Mouse (Mus musculus): ENCODE results near the gene Ttyh1. TPM values are rescaled to one million over a fixed set of nuclear protein-coding genes. Genes with fewer than 3 reads are reported as not detected.

The Ttyh1 gene
- under 1 TPM in 1 of 2 experiments, not detected in 1; 0.29 TPM for total RNA-seq (2023)

GRCm38 (mm10) chr7:4119344-4119902, at the start of gene Ttyh1:
Gene Ttyh1 (plus strand): TSS chr7:4119408.

GRCm38 (mm10) chr7:4136771-4137531, 17.7 kb downstream of the Ttyh1 start, which contains the start of gene Leng8:
Gene Leng8 (plus strand): TSS chr7:4137039.

DNA sequence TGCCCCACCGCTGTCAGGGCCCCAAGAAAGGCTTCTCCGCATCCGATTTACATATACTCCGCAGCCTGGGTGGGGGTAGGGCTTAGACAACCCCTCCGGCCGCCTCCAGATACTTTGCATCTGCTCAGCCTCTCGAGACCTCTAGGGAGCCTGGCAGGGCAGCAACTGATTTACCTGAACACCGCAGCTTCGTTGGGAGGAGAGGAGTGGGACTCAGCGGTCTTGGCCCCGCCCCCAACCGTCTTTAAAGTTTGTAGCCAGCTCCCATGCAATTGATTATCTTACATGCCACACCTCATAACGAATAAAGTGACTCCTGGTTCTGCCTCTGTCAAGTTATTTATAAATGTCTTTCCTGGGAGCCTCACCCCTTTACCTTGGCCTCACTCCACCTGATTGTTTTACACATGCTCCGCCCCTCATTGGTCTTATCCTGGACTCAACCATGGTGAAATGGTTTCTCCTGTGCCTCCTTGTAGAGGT, 30.9 kb downstream of the Ttyh1 start, which contains the start of gene Leng9:
Gene Leng9 (minus strand): TSS at position 316 of the 483 bp plus-strand sequence.

GRCm38 (mm10) chr7:4164090-4164910, 45.1 kb downstream of the Ttyh1 start, which contains the start of gene Cdc42ep5:
Gene Cdc42ep5 (minus strand): TSS chr7:4164860.

Other genes starting within 250 kb of the Ttyh1 start
- gene Gm14548, start 221.3 kb upstream of the Ttyh1 start, total RNA-seq (2023): under 1 TPM in 1 of 2 experiments, not detected in 1; 0.58 TPM
- 1 to 10 TPM in 1 of 2 experiments, not detected in 1; 1.1 TPM for gene Lilra6, start 203.9 kb upstream of the Ttyh1 start, total RNA-seq (2023)
- 10 to 100 TPM; 12.2 to 19.3 TPM for gene Lair1, start 56.2 kb upstream of the Ttyh1 start, total RNA-seq (2023)
- gene Leng8, start 17.6 kb downstream of the Ttyh1 start, total RNA-seq (2023): 100 to 1,000 TPM; 398 to 422 TPM
- gene Leng9, start 31.0 kb downstream of the Ttyh1 start, total RNA-seq (2023): 10 to 100 TPM; 13.4 to 14.0 TPM
- not detected for gene Cdc42ep5, start 45.5 kb downstream of the Ttyh1 start, total RNA-seq (2023)
- not detected for gene Lilra5, start 118.3 kb downstream of the Ttyh1 start, total RNA-seq (2023)
- gene Ncr1, start 218.3 kb downstream of the Ttyh1 start, total RNA-seq (2023): 1 to 10 TPM in 1 of 2 experiments, under 1 TPM in 1; 0.77 to 4.7 TPM